Mouse (Mus musculus) forebrain, embryonic 13.5 days (tissue): ENCODE results near the gene Zfp113. TPM values are rescaled to one million over a fixed set of nuclear protein-coding genes. Genes with fewer than 3 reads are reported as not detected.

Source experiments
- ATAC-seq: fragments of 200-750 bp; cut with Nextera tagmentation; 2 replicates; pipeline ENCODE4 v1.8.0; 2017
- H3K27ac ChIP-seq: fragments of 300-500 bp; sonication (generic); 2 replicates; pipeline ENCODE4 v1.5.1; 2015; ENCODE audit warnings: inconsistent platforms, mild to moderate bottlenecking, moderate library complexity
- H3K27me3 ChIP-seq: fragments of 300-500 bp; sonication (generic); 2 replicates; pipeline ENCODE4 v1.6.1; 2015; ENCODE audit warnings: mild to moderate bottlenecking, inconsistent platforms
- H3K36me3 ChIP-seq: fragments of 300-500 bp; sonication (generic); 2 replicates; pipeline ENCODE4 v1.6.1; 2015; ENCODE audit warnings: mild to moderate bottlenecking, inconsistent platforms; ENCODE audit not compliant: poor library complexity, severe bottlenecking
- H3K4me1 ChIP-seq: fragments of 300-500 bp; sonication (generic); 2 replicates; pipeline ENCODE4 v1.6.1; 2015; ENCODE audit warnings: inconsistent platforms
- H3K4me2 ChIP-seq: fragments of 300-500 bp; sonication (generic); 2 replicates; pipeline ENCODE4 v1.6.1; 2015; ENCODE audit warnings: inconsistent platforms, mild to moderate bottlenecking, moderate library complexity
- H3K4me3 ChIP-seq: fragments of 300-500 bp; sonication (generic); 2 replicates; pipeline ENCODE4 v1.5.1; 2015; ENCODE audit warnings: mild to moderate bottlenecking, inconsistent platforms
- H3K9ac ChIP-seq: fragments of 300-500 bp; sonication (generic); 2 replicates; pipeline ENCODE4 v1.6.1; 2015; ENCODE audit warnings: mild to moderate bottlenecking, inconsistent platforms
- H3K9me3 ChIP-seq: fragments of 300-500 bp; sonication (generic); replicated peaks from 2 replicates; pipeline ENCODE4 v1.6.1; 2016; ENCODE audit warnings: inconsistent platforms
- WGBS: fragments of 180-500 bp; shearing (Covaris S2); methylation state at CpG from one replicate; pipeline ENCODE4 v1.1.7; 2015; 5-methylcytosine and 5-hydroxymethylcytosine counted together
- polyA plus RNA-seq: library from polyadenylated mRNA; unstranded; fragments of >200 nt; fragmentation: Nextera tagmentation; extraction: Ambion mirVana; gene quantifications from 2 replicates; pipeline ENCODE4 v1.2.1, GENCODE M21; 2015

The Zfp113 gene
- polyA plus RNA-seq, 1 experiment from 2014 or later, result 46.1 TPM

DNA sequence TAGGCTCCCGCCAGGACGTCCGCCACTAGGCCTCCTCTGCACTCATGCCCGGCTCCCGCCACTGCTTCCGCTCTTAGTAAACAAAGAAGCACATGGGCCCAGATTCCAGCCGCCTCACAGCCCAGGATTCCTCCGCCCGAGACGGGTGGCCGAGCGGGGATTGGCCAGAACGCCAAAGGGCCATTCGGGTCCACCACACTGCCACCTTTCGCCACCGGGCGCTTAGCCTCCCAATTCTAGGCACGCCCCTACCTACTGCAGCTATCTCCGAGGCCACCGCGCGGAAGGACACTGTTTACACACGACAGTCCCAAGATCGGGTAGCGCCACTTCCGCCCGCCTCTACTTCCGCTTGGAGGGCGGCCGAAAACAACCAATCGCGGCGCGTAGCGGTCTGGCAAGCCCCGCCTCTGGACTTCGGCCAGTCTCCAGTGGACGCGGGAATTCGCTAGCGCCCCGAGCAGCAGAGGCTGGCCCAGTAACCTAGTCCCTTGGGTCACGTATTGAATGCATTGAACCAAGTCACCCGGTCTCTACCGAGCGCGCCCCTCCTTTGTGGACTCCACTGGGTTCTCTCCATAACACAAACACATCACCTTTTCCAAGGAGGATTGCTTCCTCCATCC lies 15.5 kb upstream of the Zfp113 start:
- peaks cover 57% of the 10 kb centered on the region for H3K36me3 ChIP-seq
- H3K27me3 ChIP-seq, result no peaks in the 10 kb centered on the region
- peak overlapping the region; percentile 87 for H3K4me2 ChIP-seq
- H3K4me3 ChIP-seq, result peak overlapping the region; percentile 78
- H3K27ac ChIP-seq, result peak overlapping the region; percentile 95
- H3K4me1 ChIP-seq, result peaks cover 37% of the 10 kb centered on the region
- H3K9ac ChIP-seq, result peak overlapping the region; percentile 79
- peak; percentile 88 for ATAC-seq
- WGBS, result under 1% methylated on average over 47 of the region's 47 CpGs
- no peaks in the 10 kb centered on the region for H3K9me3 ChIP-seq

DNA sequence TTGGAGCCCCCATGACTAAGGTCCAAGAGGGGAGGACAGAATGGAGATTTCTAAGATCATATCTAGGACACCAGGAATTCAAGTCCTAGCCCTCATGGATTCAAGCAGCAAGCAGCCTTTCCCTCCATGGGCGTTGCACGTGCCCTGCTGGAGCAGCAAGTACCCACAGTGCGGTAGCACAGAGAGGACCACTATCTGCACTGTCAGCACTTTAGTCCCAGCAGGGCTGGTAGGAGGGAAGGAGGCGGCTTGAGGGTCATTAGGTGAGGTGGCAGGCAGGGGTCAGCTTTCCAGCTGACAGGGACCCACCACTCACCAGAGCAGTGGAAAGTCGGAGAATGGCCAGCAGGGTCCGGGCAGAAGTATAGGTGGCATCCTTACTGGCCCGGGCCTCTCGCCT lies 10.1 kb upstream of the Zfp113 start:
- no peak for ATAC-seq
- Histone ChIP-seq H3K36me3 (peaks cover 74% of the 10 kb centered on the region), H3K4me3 (no peak overlapping the region), H3K4me1 (peaks cover 22% of the 10 kb centered on the region), H3K9ac (peak overlapping the region; percentile 13; the same call in 1 of the 2 replicates), H3K27ac (no peak overlapping the region), H3K4me2 (no peak overlapping the region), H3K9me3 (no peaks in the 10 kb centered on the region), H3K27me3 (no peaks in the 10 kb centered on the region)
- whole genome bisulfite sequencing, result 80% methylated on average over 8 of the region's 8 CpGs

DNA sequence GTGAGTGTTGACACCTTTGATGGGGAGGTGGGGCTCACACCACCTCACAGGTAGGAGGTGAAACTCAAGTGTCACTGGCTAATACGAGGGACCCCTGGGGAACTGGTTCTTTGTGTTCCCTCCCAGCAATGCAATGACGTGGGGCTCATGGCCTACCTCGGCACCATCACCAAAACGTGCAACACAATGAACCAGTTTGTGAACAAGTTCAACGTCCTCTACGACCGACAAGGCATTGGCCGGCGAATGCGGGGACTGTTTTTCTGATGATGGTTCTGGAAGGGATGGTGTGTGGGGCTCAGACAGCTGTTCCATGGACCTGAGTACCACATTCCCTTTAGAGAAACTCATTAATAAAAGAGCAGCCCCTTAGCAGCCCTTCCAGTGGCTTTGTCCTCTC lies 8.1 kb upstream of the Zfp113 start:
- Histone ChIP-seq H3K4me1 (peaks cover 11% of the 10 kb centered on the region), H3K36me3 (peaks cover 61% of the 10 kb centered on the region)
- WGBS, result 62% methylated on average over 10 of the region's 10 CpGs

DNA sequence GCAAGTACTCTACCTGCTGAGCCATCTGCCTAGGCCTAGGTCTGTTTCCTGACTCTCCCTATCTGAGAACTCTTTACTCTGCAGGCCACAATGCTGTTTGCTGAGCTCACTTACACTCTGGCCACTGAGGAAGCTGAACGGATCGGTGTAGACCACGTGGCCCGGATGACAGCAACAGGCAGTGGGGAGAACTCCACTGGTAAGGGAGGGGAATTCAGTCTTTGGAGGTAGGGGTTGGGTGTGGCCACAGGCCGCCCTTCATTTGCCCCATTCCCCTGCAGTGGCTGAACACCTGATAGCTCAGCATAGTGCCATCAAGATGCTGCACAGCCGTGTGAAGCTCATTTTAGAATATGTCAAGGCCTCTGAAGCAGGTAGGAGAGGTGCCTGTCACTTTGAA lies 7.5 kb upstream of the Zfp113 start:
- Histone ChIP-seq H3K9me3 (no peaks in the 10 kb centered on the region), H3K4me3 (no peak overlapping the region), H3K4me1 (peaks cover 11% of the 10 kb centered on the region), H3K4me2 (no peak overlapping the region), H3K9ac (no peak overlapping the region), H3K27ac (no peak overlapping the region), H3K36me3 (peaks cover 57% of the 10 kb centered on the region), H3K27me3 (no peaks in the 10 kb centered on the region)
- 80% methylated on average over 6 of the region's 6 CpGs for WGBS
- no peak for ATAC-seq

More for the DNA sequence above, 8.1 kb upstream of the Zfp113 start:
- Histone ChIP-seq H3K4me3 (no peak overlapping the region), H3K4me2 (no peak overlapping the region), H3K9ac (no peak overlapping the region), H3K9me3 (no peaks in the 10 kb centered on the region), H3K27ac (no peak overlapping the region), H3K27me3 (no peaks in the 10 kb centered on the region)
- no peak for ATAC-seq

DNA sequence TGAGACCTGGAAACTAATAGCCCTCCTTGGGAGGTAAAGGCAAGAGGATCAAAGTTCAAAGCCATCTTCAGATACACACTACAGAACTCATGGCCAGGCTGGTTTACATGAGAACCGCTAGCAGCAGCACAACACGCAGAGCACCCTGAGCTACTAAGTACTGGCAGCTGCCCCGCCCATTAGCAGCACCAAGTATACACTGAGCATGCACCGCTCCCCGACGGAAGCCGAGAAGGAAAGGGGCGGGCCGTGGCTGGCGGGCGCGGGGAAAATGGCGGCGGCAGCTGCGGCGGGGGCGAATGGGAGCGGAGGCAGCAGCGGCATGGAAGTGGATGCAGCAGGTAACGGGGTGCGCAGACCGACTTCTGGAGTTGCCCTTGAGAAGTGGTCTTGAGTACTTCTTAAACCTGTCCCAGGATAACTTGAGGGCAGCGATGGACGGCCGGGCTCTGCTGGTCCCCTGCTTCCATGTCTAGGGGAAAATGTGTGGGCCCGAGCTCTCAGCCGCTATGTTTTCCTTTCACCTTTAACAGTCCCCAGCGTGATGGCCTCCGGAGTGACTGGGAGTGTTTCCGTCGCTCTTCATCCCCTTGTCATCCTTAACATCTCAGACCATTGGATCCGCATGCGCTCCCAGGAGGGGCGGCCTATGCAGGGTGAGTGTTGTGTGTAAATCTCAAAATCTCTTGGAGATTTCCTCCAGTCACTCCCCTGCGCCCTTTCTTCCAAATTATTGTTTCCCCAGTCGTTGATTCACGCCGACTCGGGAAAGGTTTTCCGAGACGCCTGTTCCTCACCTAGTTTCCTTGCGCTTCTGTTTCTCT lies 5.5 kb upstream of the Zfp113 start, which contains the start of gene Cops6:
TSS of gene Cops6 (plus strand) at position 230 of the 824 bp plus-strand sequence.
- peak within 1 kb of the TSS; percentile 89 for H3K9ac ChIP-seq
- under 1% methylated on average over 42 of the region's 42 CpGs for WGBS
- H3K9me3 ChIP-seq, result no peaks in the 10 kb centered on the region
- peak; percentile 97 for ATAC-seq
- no peaks in the 10 kb centered on the region for H3K27me3 ChIP-seq
- H3K27ac ChIP-seq, result peak within 1 kb of the TSS; percentile 44; the same call in 1 of the 2 replicates
- peak within 1 kb of the TSS; percentile 89 for H3K4me2 ChIP-seq
- H3K36me3 ChIP-seq, result peaks cover 37% of the 10 kb centered on the region
- H3K4me3 ChIP-seq, result peak within 1 kb of the TSS; percentile 82
- peaks cover 11% of the 10 kb centered on the region for H3K4me1 ChIP-seq

DNA sequence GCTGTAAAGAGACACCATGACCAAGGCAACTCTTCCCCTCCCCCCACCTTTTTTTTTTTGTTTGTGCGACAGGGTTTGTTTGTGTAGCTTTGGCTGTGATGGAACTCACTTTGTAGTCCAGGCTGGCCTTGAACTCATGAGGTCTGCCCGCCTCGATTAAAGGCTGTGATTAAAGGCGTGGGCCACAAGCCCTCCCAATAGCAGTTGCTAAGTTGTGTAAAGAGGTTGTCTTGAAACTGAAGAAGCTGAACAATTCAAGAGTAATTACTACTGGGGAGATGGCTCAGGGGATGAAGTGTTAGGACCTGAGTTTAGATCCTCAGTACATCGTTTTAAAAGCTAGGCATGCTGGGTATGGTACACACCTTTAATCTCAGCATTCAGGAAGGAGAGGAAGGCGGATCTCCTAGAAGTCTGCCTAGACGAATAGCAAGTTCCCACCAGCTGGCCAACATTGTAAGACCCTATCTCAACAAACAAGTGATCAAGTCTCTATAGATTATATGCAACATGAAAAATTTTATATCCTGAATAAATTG lies 4.7 kb upstream of the Zfp113 start:
- peaks cover 29% of the 10 kb centered on the region for H3K36me3 ChIP-seq
- peak; percentile 1; the same call in 1 of the 2 replicates for ATAC-seq
- H3K4me2 ChIP-seq, result peak overlapping the region; percentile 89
- no peaks in the 10 kb centered on the region for H3K27me3 ChIP-seq
- peak overlapping the region; percentile 82 for H3K4me3 ChIP-seq
- 0 out of 2 replicates have a peak overlapping the region, but pooled peaks have one; percentile 21 for H3K27ac ChIP-seq
- peaks cover 11% of the 10 kb centered on the region for H3K4me1 ChIP-seq
- H3K9ac ChIP-seq, result peak overlapping the region; percentile 89
- WGBS, result 62% methylated on average over 7 of the region's 7 CpGs
- H3K9me3 ChIP-seq, result no peaks in the 10 kb centered on the region

DNA sequence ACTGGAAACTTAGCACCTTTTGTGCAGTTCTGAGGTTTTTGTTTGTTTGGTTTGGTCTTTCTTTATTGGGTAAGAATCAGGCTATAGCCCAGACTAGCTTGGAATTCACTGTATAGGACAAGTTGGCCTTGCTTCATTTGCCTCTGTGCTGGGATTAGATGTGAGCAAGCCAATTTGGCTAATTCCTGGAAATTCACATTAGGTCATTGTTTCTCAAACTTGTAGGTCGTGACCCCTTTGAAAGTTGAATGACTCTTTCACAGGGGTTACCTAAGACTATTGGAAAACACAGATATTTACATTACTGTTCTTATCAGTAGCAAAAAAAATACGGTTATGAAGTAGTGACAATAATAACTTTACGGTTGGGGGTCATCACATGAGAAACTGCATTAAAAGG lies 1.2 kb downstream of the Zfp113 start:
- Histone ChIP-seq H3K4me3 (peak overlapping the region; percentile 86), H3K4me2 (peak overlapping the region; percentile 76), H3K9me3 (no peaks in the 10 kb centered on the region), H3K27me3 (no peaks in the 10 kb centered on the region), H3K27ac (no peak overlapping the region; the same call in 1 of the 2 replicates), H3K36me3 (peaks cover 34% of the 10 kb centered on the region), H3K9ac (peak overlapping the region; percentile 96), H3K4me1 (peaks cover 12% of the 10 kb centered on the region)
- no peak for ATAC-seq
- 87% methylated on average over 3 of the region's 3 CpGs for WGBS

DNA sequence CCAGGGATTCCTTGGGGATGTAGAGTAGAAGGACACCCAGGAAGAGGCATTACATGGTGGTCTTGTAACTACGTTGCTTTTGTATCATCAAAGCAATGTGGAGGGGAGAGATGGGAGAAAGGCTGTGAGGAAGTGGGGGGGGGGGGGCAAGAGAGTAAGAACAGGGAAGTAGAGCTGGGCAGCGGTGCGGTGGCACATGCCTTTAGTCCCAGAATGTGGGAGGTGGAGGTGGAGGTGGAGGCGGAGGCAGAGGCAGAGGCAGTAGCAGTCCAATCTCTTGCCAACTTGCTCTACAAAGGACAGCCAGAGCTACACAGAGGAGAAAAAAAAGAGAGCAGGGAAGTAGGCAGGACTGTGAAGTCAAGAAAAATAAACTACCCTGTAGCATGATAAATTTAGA lies 17.0 kb downstream of the Zfp113 start:
- 93% methylated on average over 4 of the region's 4 CpGs for whole genome bisulfite sequencing
- H3K4me3 ChIP-seq, result no peak overlapping the region
- no peaks in the 10 kb centered on the region for H3K9me3 ChIP-seq
- peaks cover 59% of the 10 kb centered on the region for H3K36me3 ChIP-seq
- no peak overlapping the region for H3K27ac ChIP-seq
- H3K4me2 ChIP-seq, result no peak overlapping the region
- no peak overlapping the region for H3K9ac ChIP-seq
- no peaks in the 10 kb centered on the region for H3K4me1 ChIP-seq
- no peak for ATAC-seq
- H3K27me3 ChIP-seq, result no peaks in the 10 kb centered on the region

DNA sequence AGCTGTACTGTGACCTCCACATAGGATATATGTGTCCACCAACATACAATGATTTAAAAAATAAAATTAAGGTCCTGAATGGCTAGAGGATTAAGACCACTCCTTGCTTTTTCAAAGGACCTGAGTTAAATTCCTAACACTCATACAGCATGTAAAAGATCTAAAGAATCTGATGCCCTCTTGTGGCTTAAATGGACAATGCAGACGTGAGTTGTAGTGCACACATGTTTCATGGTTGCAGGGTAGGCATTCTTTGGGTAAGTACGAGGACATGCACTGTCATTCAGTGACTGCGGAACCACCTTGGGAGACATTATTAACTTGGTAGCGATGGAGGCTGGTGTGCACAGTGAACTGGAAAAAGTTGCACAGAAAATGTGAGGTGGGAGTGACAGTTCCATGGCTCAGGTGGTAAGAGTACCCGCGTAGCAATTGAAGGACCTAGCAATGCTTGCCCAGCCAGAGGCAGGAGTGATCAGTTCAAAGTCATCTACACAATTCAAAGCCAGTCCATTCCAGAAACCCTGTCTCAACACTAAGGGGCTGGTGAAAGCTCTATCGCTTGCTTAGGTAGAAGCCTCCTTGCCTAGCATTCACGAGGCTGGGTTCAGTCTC lies 17.5 kb downstream of the Zfp113 start:
- Histone ChIP-seq H3K4me1 (no peaks in the 10 kb centered on the region), H3K9me3 (no peaks in the 10 kb centered on the region), H3K27me3 (no peaks in the 10 kb centered on the region), H3K27ac (no peak overlapping the region), H3K9ac (no peak overlapping the region), H3K36me3 (peaks cover 59% of the 10 kb centered on the region), H3K4me3 (no peak overlapping the region), H3K4me2 (no peak overlapping the region)
- peak; percentile 61 for ATAC-seq
- 66% methylated on average over 8 of the region's 8 CpGs for WGBS

DNA sequence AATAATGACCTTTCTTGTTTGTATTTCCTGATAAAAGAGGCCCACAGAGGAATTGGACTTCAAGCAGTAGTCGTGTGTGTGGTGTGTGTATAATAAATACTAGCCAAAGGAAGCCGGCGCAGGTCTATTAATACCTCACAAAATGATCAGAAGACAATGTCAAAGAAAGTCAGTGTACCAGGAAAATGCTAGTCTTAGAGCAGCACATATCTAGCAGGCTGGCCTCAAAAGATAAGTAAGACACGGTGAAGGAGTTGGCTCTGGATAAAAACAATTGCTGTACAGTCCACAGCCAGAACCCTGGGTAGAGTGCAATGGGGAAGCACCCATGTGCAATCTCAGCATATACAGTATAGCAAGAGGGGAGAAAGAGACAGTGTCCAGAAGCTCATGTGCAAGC lies 18.3 kb downstream of the Zfp113 start:
- no peak overlapping the region for H3K27ac ChIP-seq
- peaks cover 61% of the 10 kb centered on the region for H3K36me3 ChIP-seq
- no peak overlapping the region for H3K4me2 ChIP-seq
- no peak overlapping the region for H3K4me3 ChIP-seq
- no peak overlapping the region for H3K9ac ChIP-seq
- H3K4me1 ChIP-seq, result no peaks in the 10 kb centered on the region
- no peaks in the 10 kb centered on the region for H3K9me3 ChIP-seq
- WGBS, result 91% methylated on average over 4 of the region's 4 CpGs
- H3K27me3 ChIP-seq, result no peaks in the 10 kb centered on the region
- ATAC-seq, result no peak

DNA sequence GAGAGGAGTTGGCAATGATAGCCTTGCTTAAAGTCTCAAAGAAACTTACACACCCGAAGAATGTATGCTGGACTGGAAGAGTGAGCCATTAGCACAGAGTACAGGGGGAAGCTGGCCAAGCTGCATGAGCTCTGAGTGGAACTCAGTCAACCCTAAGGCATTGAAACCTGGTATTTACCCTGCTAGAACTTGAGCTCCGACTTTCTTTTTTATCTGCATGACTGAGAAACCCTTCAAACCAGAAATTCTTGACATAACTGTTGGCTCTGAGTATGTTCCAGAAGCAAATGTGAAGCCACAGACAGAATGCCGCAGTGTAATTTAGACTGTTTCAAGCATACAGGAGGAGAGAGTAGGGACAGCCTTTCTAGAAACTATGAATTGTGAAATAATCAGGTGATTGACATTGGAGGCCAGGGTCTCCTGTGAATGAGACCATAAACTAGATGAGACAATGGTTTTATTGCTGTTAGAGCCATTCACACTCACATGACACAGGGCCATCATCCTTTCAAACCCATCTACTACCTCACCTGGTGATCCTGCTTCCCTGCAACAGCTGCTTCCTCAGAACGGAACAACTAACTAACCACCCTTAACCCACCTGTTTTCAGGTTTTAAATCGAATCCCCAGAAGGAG lies 23.0 kb downstream of the Zfp113 start:
- Histone ChIP-seq H3K9me3 (no peaks in the 10 kb centered on the region), H3K4me3 (no peak overlapping the region), H3K4me1 (no peaks in the 10 kb centered on the region), H3K27ac (no peak overlapping the region), H3K27me3 (no peaks in the 10 kb centered on the region), H3K9ac (no peak overlapping the region), H3K4me2 (no peak overlapping the region), H3K36me3 (peaks cover 80% of the 10 kb centered on the region)
- no peak for ATAC-seq
- 96% methylated on average over 5 of the region's 5 CpGs for WGBS
